8 mouse cellular contexts compared by ENCODE assay signal in the genomic region with DNA sequence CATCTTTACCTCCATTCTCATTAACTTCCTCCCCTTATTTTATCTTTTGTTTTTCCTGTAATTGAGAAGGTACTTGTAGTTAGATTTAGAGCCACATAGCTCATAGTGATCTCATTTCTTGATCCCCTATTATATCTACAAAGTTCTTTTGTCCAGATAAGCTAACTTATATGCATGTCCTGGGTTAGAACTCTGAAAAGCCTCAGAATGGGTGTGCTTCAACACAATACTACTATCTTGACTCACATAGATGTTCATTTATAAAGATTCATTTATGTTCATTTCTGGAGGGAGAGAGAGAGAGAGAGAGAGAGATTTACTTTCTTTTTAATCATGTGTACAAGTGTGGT. TPM values are rescaled to one million over a fixed set of nuclear protein-coding genes. Genes with fewer than 3 reads are reported as not detected.
DNase-seq lines count a peak whose midpoint lies in the region; ATAC-seq and TF ChIP-seq lines count a peak whose summit lies in the region.

No protein-coding gene starts in this region.

- no peak for TF ChIP-seq CTCF in bone marrow macrophage, adult 2 months (IDR thresholded peaks at IDR 0.05; ENCODE audit: low read depth, low read length)

- H3K27ac ChIP-seq in heart, embryonic 14.5 days (replicated peaks in 1 of 2; ENCODE audit: control insufficient read depth in 1 of 2, insufficient read depth in 1 of 2, low read depth in 2 of 2, low read length in 2 of 2): no peak overlapping the region
- H3K27ac ChIP-seq in bone marrow macrophage, adult 2 months (ENCODE audit: insufficient read depth, low read depth, low read length): no peak overlapping the region
- H3K27ac ChIP-seq in hindbrain, embryonic 14.5 days: no peak overlapping the region
- no peak overlapping the region for H3K27ac ChIP-seq in midbrain, embryonic 12.5 days (replicated peaks)

- H3K9ac ChIP-seq in heart, embryonic 14.5 days (ENCODE audit: low read length): no peak overlapping the region; the same call in 1 of the 2 replicates
- H3K9ac ChIP-seq in hindbrain, embryonic 14.5 days: peak overlapping the region; percentile 77
- no peak overlapping the region for H3K9ac ChIP-seq in midbrain, embryonic 12.5 days (replicated peaks)

- H3K9me3 ChIP-seq in heart, embryonic 14.5 days (ENCODE audit: control insufficient read depth, low read length): no peaks in the 10 kb centered on the region
- no peaks in the 10 kb centered on the region for H3K9me3 ChIP-seq in hindbrain, embryonic 14.5 days (ENCODE audit: control insufficient read depth, low read length)
- H3K9me3 ChIP-seq in midbrain, embryonic 12.5 days: no peaks in the 10 kb centered on the region

- H3K4me2 ChIP-seq in heart, embryonic 14.5 days (ENCODE audit: low read length): peak overlapping the region; percentile 75
- H3K4me2 ChIP-seq in hindbrain, embryonic 14.5 days (replicated peaks): peak overlapping the region; percentile 68
- H3K4me2 ChIP-seq in midbrain, embryonic 12.5 days (replicated peaks): peak overlapping the region; percentile 56

- no peak for TF ChIP-seq POLR2A in bone marrow macrophage, adult 2 months (IDR thresholded peaks at IDR 0.05; ENCODE audit: borderline replicate concordance, low read depth, low read length)

- H3K4me1 ChIP-seq in heart, embryonic 14.5 days (ENCODE audit: control insufficient read depth in 2 of 2, insufficient read depth in 2 of 2, low read length in 2 of 2): no peaks in the 10 kb centered on the region
- H3K4me1 ChIP-seq in bone marrow macrophage, adult 2 months (ENCODE audit: control insufficient read depth, insufficient read depth, low read length): 0 out of 2 replicates have a peak, but pooled peaks cover 2% of the 10 kb centered on the region
- no peaks in the 10 kb centered on the region for H3K4me1 ChIP-seq in hindbrain, embryonic 14.5 days (replicated peaks; ENCODE audit: control insufficient read depth, insufficient read depth, low read length)
- H3K4me1 ChIP-seq in midbrain, embryonic 12.5 days: no peaks in the 10 kb centered on the region

- no peaks in the 10 kb centered on the region for H3K27me3 ChIP-seq in heart, embryonic 14.5 days (ENCODE audit: control insufficient read depth, insufficient read depth, low read length)
- H3K27me3 ChIP-seq in hindbrain, embryonic 14.5 days (ENCODE audit: control insufficient read depth, insufficient read depth, low read length): no peaks in the 10 kb centered on the region
- no peaks in the 10 kb centered on the region for H3K27me3 ChIP-seq in midbrain, embryonic 12.5 days

- ATAC-seq in heart, embryonic 14.5 days (ENCODE audit: insufficient number of reproducible peaks, insufficient read depth, low FRiP score, low read depth): no peak
- no peak for ATAC-seq in hindbrain, embryonic 14.5 days (ENCODE audit: low FRiP score)
- ATAC-seq in midbrain, embryonic 12.5 days (ENCODE audit: low FRiP score, low read depth): no peak

- no peak for DNase-seq in heart, adult 18-20 months
- no peak for DNase-seq in hindbrain, embryonic 14.5 days (ENCODE audit: low spot score)
- DNase-seq in right cerebral cortex, postnatal 4 days: no peak
- no peak for DNase-seq in urinary bladder, postnatal 36 days (ENCODE audit: low spot score in 2 of 2)
- no peak for DNase-seq in frontal cortex, postnatal 36 days (ENCODE audit: low spot score in 2 of 2)

- peak overlapping the region in 1 of 2 experiments; percentile 42; a peak in 3 of 4 replicates for H3K4me3 ChIP-seq in heart, embryonic 14.5 days (ENCODE audit: control insufficient read depth in 1 of 2, insufficient read depth in 1 of 2, low read depth in 1 of 2, low read length in 2 of 2)
- 0 out of 2 replicates have a peak overlapping the region, but pooled peaks have one; percentile 72 for H3K4me3 ChIP-seq in bone marrow macrophage, adult 2 months (ENCODE audit: insufficient read depth, low read length)
- peak overlapping the region; percentile 48 for H3K4me3 ChIP-seq in hindbrain, embryonic 14.5 days (replicated peaks; ENCODE audit: low read length)
- peak overlapping the region; percentile 54; the same call in 1 of the 2 replicates for H3K4me3 ChIP-seq in midbrain, embryonic 12.5 days

- no peaks in the 10 kb centered on the region for H3K36me3 ChIP-seq in heart, embryonic 14.5 days (ENCODE audit: control insufficient read depth, insufficient read depth, low read length)
- no peaks in the 10 kb centered on the region for H3K36me3 ChIP-seq in hindbrain, embryonic 14.5 days (replicated peaks; ENCODE audit: control insufficient read depth, insufficient read depth)
- H3K36me3 ChIP-seq in midbrain, embryonic 12.5 days: no peaks in the 10 kb centered on the region

RNA-seq across cellular contexts. Expression of a gene that starts 17.3 kb away (rescaled TPM):
- 1.8 and 2.0 TPM in 2 replicates for polyA plus RNA-seq in heart, embryonic 14.5 days (2014; fragmentation: Nextera tagmentation; extraction: Ambion mirVana)
- total RNA-seq in heart, adult 18-20 months (2021): 1 to 10 TPM; 4.8 to 6.1 TPM
- polyA plus RNA-seq in bone marrow macrophage, adult 2 months (2012; ENCODE audit: insufficient read depth, insufficient read length, missing spikeins): 18.5 and 19.3 TPM in 2 replicates
- polyA plus RNA-seq in hindbrain, embryonic 14.5 days (2014; fragmentation: Nextera tagmentation; extraction: Ambion mirVana): 44.1 and 50.6 TPM in 2 replicates
- polyA plus RNA-seq in midbrain, embryonic 12.5 days (2016; fragmentation: Nextera tagmentation; extraction: Ambion mirVana): 63.5 and 67.3 TPM in 2 replicates

RNA-seq across cellular contexts. Expression of a gene that starts 27.0 kb away (rescaled TPM):
- polyA plus RNA-seq in heart, embryonic 14.5 days (2014; fragmentation: Nextera tagmentation; extraction: Ambion mirVana): 16.2 and 19.4 TPM in 2 replicates
- total RNA-seq in heart, adult 18-20 months (2021): 1 to 10 TPM; 4.9 to 5.6 TPM
- 101 and 108 TPM in 2 replicates for polyA plus RNA-seq in bone marrow macrophage, adult 2 months (2012; ENCODE audit: insufficient read depth, insufficient read length, missing spikeins)
- polyA plus RNA-seq in hindbrain, embryonic 14.5 days (2014; fragmentation: Nextera tagmentation; extraction: Ambion mirVana): 7.1 and 7.5 TPM in 2 replicates
- 15.4 and 16.7 TPM in 2 replicates for polyA plus RNA-seq in midbrain, embryonic 12.5 days (2016; fragmentation: Nextera tagmentation; extraction: Ambion mirVana)

RNA-seq across cellular contexts. Expression of a gene that starts 57.9 kb away (rescaled TPM):
- polyA plus RNA-seq in heart, embryonic 14.5 days (2014; fragmentation: Nextera tagmentation; extraction: Ambion mirVana): 0.95 and 1.2 TPM in 2 replicates
- total RNA-seq in heart, adult 18-20 months (2021): 1 to 10 TPM; 7.6 to 9.6 TPM
- 2,155 and 2,361 TPM in 2 replicates for polyA plus RNA-seq in bone marrow macrophage, adult 2 months (2012; ENCODE audit: insufficient read depth, insufficient read length, missing spikeins)
- polyA plus RNA-seq in hindbrain, embryonic 14.5 days (2014; fragmentation: Nextera tagmentation; extraction: Ambion mirVana): 0.91 and 1.3 TPM in 2 replicates
- 0.43 and 0.48 TPM in 2 replicates for polyA plus RNA-seq in midbrain, embryonic 12.5 days (2016; fragmentation: Nextera tagmentation; extraction: Ambion mirVana)

Comparison
In these comparisons a context has a peak if more than half of its experiments do, and no peak if none do; other contexts are left out.
1. RNA of a gene that starts 57.9 kb away (polyA plus RNA-seq): 2,155 to 2,361 TPM in bone marrow macrophage, adult 2 months; 0.91 to 1.3 TPM in hindbrain, embryonic 14.5 days, 0.95 to 1.2 TPM in heart, embryonic 14.5 days and 0.43 to 0.48 TPM in midbrain, embryonic 12.5 days; every median in the first group is over 100 times any median in the second.
2. Peak in every context shown above with its lines, with median percentiles within 50 percentile points of each other: H3K4me2 ChIP-seq.